Mouse (Mus musculus) cerebellum, adult 2 months (tissue): Measurements from ENCODE around the gene Mgat4d. TPM values are rescaled to one million over a fixed set of nuclear protein-coding genes. Genes with fewer than 3 reads are reported as not detected.

ENCODE experiments used
- DNase-seq, 2 experiments: peaks; one replicate each; pipeline ENCODE4 v3.0.0; 2021
- H3K27ac ChIP-seq: fragments of 200-500 bp; 2 replicates; pipeline ENCODE4 v1.5.1; 2012; ENCODE audit warnings: low read length, control low read depth, inconsistent platforms; ENCODE audit not compliant: insufficient read depth
- H3K27me3 ChIP-seq: fragments of 200-500 bp; 2 replicates; pipeline ENCODE4 v1.6.1; 2012; ENCODE audit warnings: inconsistent platforms, mild to moderate bottlenecking, low read length, moderate library complexity; ENCODE audit not compliant: control insufficient read depth, insufficient read depth
- H3K4me1 ChIP-seq: fragments of 200-500 bp; 2 replicates; pipeline ENCODE4 v1.6.1; 2011; ENCODE audit warnings: low read length; ENCODE audit not compliant: control insufficient read depth, insufficient read depth
- H3K4me3 ChIP-seq: fragments of 200-500 bp; replicated peaks from 2 replicates; pipeline ENCODE3; 2011; ENCODE audit warnings: mild to moderate bottlenecking, low read depth, low read length, control low read depth; ENCODE audit not compliant: insufficient read depth
- CTCF ChIP-seq: fragments of 200-500 bp; IDR thresholded peaks from 2 replicates; pipeline ENCODE4 v1.5.1; 2011; ENCODE audit warnings: low read depth, mild to moderate bottlenecking, control low read depth, low read length, moderate library complexity, borderline replicate concordance; ENCODE audit not compliant: insufficient read depth
- POLR2A ChIP-seq: fragments of 200-500 bp; IDR thresholded peaks from 2 replicates; pipeline ENCODE4 v1.6.1; 2011; ENCODE audit warnings: low read length, control low read depth, borderline replicate concordance; ENCODE audit not compliant: insufficient read depth
- WGBS: fragments of 180-500 bp; shearing (Covaris S2); methylation state at CpG from one replicate; pipeline ENCODE4 v1.1.7; 2018; 5-methylcytosine and 5-hydroxymethylcytosine counted together
- polyA plus RNA-seq: library from polyadenylated mRNA; depleted of rRNA; stranded (reverse); fragments of >200 nt; gene quantifications from 2 replicates; pipeline ENCODE4 v1.2.3, GENCODE M21; 2012

Gene Mgat4d
- polyA plus RNA-seq, 1 experiment: not detected

DNA sequence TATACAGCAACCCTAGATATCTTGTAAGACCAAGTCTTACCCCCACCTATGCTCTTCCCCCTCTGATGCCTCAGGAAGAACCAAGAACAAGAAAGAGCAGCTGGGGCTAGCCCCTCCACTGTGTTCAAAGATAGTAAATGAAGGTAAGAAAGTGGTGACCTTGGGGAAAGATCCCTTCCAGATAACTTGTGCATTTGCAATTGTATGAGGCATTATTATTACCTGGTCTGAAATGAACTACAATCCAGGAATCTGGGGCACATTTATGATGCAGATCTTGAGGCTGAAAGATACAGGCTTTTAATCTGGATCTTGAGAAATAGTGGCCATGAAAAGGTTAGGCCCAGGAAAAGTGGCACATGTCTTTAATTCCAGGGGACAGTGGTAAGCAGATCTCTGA lies 29.0 kb downstream of the Mgat4d start:
- Histone ChIP-seq H3K4me1 (no peaks in the 10 kb centered on the region), H3K27ac (no peak overlapping the region), H3K4me3 (no peak overlapping the region), H3K27me3 (no peaks in the 10 kb centered on the region)
- no peak for DNase-seq
- TF ChIP-seq CTCF (no peak), POLR2A (no peak)

DNA sequence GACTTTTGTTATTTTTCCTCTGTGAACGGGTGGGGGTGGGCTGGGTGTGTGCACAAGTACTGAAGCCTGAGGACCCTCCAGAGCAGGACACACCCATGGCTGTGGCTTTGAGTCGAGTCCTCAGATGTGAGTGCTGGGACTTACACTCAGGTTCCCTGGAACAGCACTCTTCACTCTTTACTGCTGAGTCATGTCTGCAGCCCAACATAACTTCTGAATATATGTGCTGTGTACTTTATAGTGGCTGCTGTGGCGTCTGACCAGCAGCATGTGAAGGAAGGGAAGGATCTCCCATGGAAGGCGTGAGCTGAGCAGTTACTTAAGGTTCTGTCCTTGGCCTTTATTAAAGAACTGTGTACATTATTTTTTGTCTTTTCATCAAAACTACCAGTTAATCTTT lies 31.9 kb downstream of the Mgat4d start:
- Histone ChIP-seq H3K27ac (no peak overlapping the region), H3K4me3 (no peak overlapping the region), H3K4me1 (no peaks in the 10 kb centered on the region), H3K27me3 (no peaks in the 10 kb centered on the region; the same call in 1 of the 2 replicates)
- DNase-seq: no peak
- TF ChIP-seq POLR2A (no peak), CTCF (no peak)
- 69% methylated on average over 4 of the region's 4 CpGs for WGBS

DNA sequence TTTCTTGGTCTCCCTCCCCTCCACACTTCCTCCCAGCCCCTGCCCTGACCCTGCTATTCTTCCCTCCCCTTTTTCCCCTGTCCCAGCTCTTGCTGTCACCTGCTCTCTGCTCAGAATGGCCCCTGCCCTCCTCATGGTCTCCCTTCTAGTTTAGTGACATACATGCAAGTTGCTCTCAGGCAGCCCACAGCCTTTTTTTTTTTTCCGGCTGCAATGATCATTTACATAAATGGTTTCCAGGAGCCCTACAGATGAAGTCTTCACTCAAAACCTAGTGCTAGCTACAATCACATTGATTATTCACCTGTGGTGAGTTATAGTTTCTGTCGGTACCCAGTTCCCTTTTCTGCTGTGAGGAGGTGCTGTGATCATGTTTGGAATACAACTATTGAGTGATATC lies 32.7 kb downstream of the Mgat4d start:
- Histone ChIP-seq H3K27ac (no peak overlapping the region), H3K4me3 (no peak overlapping the region), H3K27me3 (no peaks in the 10 kb centered on the region; the same call in 1 of the 2 replicates), H3K4me1 (no peaks in the 10 kb centered on the region)
- 74% methylated on average over 2 of the region's 2 CpGs for WGBS
- TF ChIP-seq CTCF: no peak
- no peak for TF ChIP-seq POLR2A
- no peak for DNase-seq

DNA sequence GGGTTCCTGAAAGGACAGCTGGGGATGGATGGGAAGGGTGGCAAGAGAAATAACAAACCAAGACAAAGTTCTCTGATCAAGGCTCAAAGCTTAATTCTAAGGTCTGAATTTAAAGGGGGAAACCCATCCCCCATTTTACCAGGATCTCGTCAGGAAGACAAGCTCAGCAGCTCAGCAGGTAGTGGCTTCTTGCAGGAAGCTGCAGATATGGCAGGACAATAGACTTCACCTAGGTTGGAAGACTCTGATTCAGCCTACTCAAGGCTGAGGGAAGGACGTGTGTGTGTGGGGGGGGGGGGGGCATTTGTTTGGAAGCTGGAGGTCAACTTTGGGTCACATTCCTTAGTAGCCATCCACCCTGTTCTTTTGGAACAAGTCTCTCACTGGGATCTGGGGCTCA lies 34.6 kb downstream of the Mgat4d start:
- H3K4me1 ChIP-seq: no peaks in the 10 kb centered on the region
- TF ChIP-seq CTCF: no peak
- no peak for TF ChIP-seq POLR2A
- no peak overlapping the region for H3K4me3 ChIP-seq
- H3K27ac ChIP-seq: no peak overlapping the region
- no peaks in the 10 kb centered on the region; the same call in 1 of the 2 replicates for H3K27me3 ChIP-seq
- no peak for DNase-seq
- 40% methylated on average over 2 of the region's 2 CpGs for WGBS

- H3K27ac ChIP-seq: no peak within 1 kb of the TSS
- no peaks in the 10 kb centered on the region; the same call in 1 of the 2 replicates for H3K27me3 ChIP-seq
- DNase-seq: peak; percentile 87
- peak within 1 kb of the TSS; percentile 92 for H3K4me3 ChIP-seq
- 3% methylated on average over 41 of the region's 41 CpGs for WGBS
- no peaks in the 10 kb centered on the region for H3K4me1 ChIP-seq
- TF ChIP-seq POLR2A: peak; percentile 50; the same call in 1 of the 2 replicates
- TF ChIP-seq CTCF: no peak
These were observed 41.2 kb downstream of the Mgat4d start, which contains the start of gene Clgn for GRCm38 (mm10) chr8:83389316-83390005. Clgn (plus strand) TSS chr8:83389867.

DNA sequence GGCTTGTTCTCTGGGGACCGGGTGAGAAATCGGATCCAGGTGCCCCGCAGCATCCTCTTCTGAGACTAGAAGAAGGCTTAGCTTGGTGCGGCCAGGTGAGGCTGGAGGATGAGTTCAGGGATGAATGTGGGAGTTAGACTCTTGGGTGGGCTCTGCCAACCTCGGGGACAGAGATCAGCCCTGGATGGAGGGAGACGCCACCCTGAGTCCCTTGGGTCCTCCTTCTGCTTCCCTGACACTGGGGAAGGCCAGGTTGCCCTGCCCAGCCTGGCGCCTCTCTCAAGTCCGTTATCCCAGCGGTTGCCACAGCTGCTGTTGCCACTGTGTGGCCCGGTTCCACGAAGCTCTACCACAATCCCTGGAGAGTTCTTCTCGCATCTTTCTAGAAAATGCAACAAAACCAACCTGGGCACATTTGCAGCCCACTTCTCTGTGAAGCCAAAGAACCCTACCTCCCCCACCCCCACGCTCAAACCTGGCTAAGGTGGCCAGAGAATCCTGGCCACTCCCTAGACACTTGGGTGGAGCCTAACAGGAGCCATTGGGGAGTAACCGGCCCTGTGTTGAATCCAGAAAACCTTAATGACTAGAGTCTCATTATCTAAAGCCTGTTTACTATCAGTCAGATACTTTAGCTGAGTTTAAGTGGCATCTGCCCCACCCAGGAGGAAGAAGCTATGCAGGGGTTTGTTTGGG lies 41.9 kb downstream of the Mgat4d start:
- Histone ChIP-seq H3K4me1 (no peaks in the 10 kb centered on the region), H3K4me3 (peak overlapping the region; percentile 92), H3K27me3 (no peaks in the 10 kb centered on the region), H3K27ac (no peak overlapping the region)
- no peak for DNase-seq
- 3% methylated on average over 14 of the region's 14 CpGs for WGBS
- TF ChIP-seq POLR2A (no peak), CTCF (no peak)

DNA sequence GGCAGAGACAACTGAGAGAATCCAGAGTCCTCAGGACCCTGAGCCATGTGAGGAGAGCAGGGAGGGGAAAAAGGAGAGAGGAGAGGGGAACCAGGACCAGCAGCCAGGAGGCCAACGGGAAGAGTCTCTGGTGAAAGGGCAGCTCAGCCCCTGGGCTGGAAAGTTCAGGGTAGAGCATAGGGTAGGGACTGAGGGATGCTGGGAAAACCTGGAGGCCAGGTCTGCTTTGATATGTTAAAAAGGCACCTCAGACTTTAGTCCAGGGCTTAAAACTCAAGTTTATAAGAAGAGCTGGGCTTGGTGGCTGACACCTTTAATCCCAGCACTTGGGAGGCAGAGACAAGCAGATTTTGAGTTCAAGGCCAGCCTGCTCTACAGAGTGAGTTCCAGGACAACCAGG lies 44.2 kb downstream of the Mgat4d start:
- Histone ChIP-seq H3K4me1 (no peaks in the 10 kb centered on the region), H3K27ac (no peak overlapping the region), H3K4me3 (no peak overlapping the region), H3K27me3 (no peaks in the 10 kb centered on the region)
- WGBS: 75% methylated on average over 1 of the region's 1 CpGs
- no peak for TF ChIP-seq POLR2A
- TF ChIP-seq CTCF: no peak
- DNase-seq: no peak

GRCm38 (mm10) chr8:83394325-83394724 lies 46.1 kb downstream of the Mgat4d start:
- DNase-seq: no peak
- Histone ChIP-seq H3K27ac (no peak overlapping the region), H3K27me3 (no peaks in the 10 kb centered on the region), H3K4me1 (no peaks in the 10 kb centered on the region), H3K4me3 (no peak overlapping the region)
- 94% methylated on average over 5 of the region's 5 CpGs for WGBS
- TF ChIP-seq POLR2A (no peak), CTCF (no peak)

- DNase-seq: no peak
- WGBS: 88% methylated on average over 6 of the region's 6 CpGs
- no peak overlapping the region for H3K27ac ChIP-seq
- no peak overlapping the region for H3K4me3 ChIP-seq
- H3K27me3 ChIP-seq: no peaks in the 10 kb centered on the region
- no peaks in the 10 kb centered on the region for H3K4me1 ChIP-seq
- no peak for TF ChIP-seq POLR2A
- TF ChIP-seq CTCF: no peak
These were observed 48.4 kb downstream of the Mgat4d start for GRCm38 (mm10) chr8:83396680-83397079.
